Mouse (Mus musculus): ENCODE results near the gene Sdhaf1. TPM values are rescaled to one million over a fixed set of nuclear protein-coding genes. Genes with fewer than 3 reads are reported as not detected.
A peak's percentile ranks its signal among the peaks of the same experiment; 100 is the strongest.

Gene Sdhaf1
- polyA plus RNA-seq, 1 experiment from 2014 or later: 21.8 TPM

DNA sequence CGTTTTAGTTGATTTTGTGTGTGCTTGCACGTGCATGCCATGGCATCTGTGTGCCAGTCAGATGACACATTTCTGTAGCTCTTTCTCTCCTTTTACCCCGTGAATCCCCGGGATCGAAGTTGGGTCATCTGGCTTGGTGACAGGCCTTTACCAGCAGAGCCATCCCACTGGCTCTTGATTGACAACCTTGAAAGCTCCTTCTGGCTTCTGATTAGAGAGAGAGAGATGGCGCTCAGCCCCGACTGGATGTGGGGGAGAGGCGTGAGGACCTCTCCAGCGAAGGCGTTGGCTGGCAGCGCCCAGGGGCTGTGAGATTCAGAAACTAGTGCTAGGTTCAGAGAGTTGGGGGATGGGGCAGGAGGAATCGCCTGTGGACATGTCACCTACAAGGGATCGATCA lies 29.9 kb downstream of the Sdhaf1 start:
- Histone ChIP-seq H3K27ac (ENCODE audit: low read depth, low read length) (no peak overlapping the region), H3K36me3 (ENCODE audit: control insufficient read depth, insufficient read depth, low read length) (peaks cover 10% of the 10 kb centered on the region), H3K4me2 (ENCODE audit: low read depth, low read length, severe bottlenecking) (no peak overlapping the region), H3K9ac (ENCODE audit: low read length) (no peak overlapping the region), H3K9me3 (ENCODE audit: control insufficient read depth, low read length) (no peaks in the 10 kb centered on the region), H3K27me3 (ENCODE audit: control insufficient read depth, insufficient read depth, low read length) (no peaks in the 10 kb centered on the region), H3K4me3 (ENCODE audit: low read depth, low read length) (no peak overlapping the region), H3K4me1 (replicated peaks; ENCODE audit: control insufficient read depth, insufficient read depth, low read length) (peaks cover 7% of the 10 kb centered on the region; the same call in 1 of the 2 replicates)
- no peak for DNase-seq (ENCODE audit: low spot score)
- ATAC-seq (replicated peaks; ENCODE audit: low FRiP score): no peak
- WGBS: 86% methylated on average over 13 of the region's 13 CpGs

DNA sequence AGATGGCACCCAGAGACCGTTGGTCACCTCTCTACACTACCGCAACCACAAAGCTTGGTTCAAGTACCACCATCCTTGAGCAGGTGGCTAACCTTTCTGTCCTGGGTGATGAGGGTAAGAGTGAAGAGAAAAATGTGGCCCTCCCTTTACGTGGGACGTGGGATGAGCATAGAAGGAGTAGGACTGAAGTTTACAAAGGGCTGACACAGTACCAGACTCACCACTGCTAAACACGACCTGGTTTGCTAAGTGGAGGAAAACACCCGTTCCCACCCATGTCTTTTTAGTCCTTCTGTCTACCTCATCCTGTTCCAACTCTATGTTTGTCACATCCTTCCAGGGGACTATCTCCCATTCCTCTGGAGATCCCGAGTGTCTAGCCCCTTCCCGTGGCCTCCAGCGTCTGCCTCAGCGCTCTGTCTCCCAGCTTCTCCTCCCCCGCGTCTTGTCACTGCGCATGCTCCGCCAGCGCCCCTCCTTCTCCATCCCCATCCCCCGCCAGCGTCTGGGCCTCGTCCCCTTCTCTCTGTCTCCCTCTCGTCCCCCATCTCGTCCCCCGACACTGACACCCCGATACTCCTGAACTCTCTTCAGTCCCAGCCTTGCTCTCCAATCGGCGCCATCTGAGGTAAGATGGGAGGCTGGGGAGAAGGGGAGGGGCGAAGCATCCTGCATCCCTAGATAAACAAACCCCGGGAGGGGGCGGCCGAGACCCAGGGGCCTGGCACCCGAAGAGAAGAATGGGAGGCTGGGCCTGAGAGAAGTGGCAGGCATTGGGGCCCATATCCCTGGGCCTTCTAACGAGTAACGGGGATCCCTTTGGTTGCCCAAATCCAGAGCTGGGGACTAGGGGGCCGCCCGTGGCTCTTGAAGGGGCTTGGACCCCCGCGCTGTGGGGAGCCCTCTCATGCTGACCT lies 32.2 kb downstream of the Sdhaf1 start, which contains the start of gene Clip3:
TSS of gene Clip3 (plus strand) at position 514 of the 917 bp plus-strand sequence.
- H3K4me3 ChIP-seq (ENCODE audit: low read depth, low read length): peak within 1 kb of the TSS; percentile 76
- DNase-seq (ENCODE audit: low spot score): peak; percentile 91
- peaks cover 7% of the 10 kb centered on the region; the same call in 1 of the 2 replicates for H3K4me1 ChIP-seq (replicated peaks; ENCODE audit: control insufficient read depth, insufficient read depth, low read length)
- ATAC-seq (replicated peaks; ENCODE audit: low FRiP score): peak; percentile 83
- H3K36me3 ChIP-seq (ENCODE audit: control insufficient read depth, insufficient read depth, low read length): peaks cover 8% of the 10 kb centered on the region; the same call in 1 of the 2 replicates
- no peaks in the 10 kb centered on the region for H3K27me3 ChIP-seq (ENCODE audit: control insufficient read depth, insufficient read depth, low read length)
- peak within 1 kb of the TSS; percentile 60 for H3K4me2 ChIP-seq (ENCODE audit: low read depth, low read length, severe bottlenecking)
- 0 out of 2 replicates have a peak within 1 kb of the TSS, but pooled peaks have one; percentile 13 for H3K27ac ChIP-seq (ENCODE audit: low read depth, low read length)
- WGBS: 7% methylated on average over 35 of the region's 35 CpGs
- H3K9me3 ChIP-seq (ENCODE audit: control insufficient read depth, low read length): no peaks in the 10 kb centered on the region
- peak within 1 kb of the TSS; percentile 92 for H3K9ac ChIP-seq (ENCODE audit: low read length)

GRCm38 (mm10) chr7:30289714-30290399 lies 33.8 kb downstream of the Sdhaf1 start:
- DNase-seq (ENCODE audit: low spot score) (peak; percentile 60), ATAC-seq (replicated peaks; ENCODE audit: low FRiP score) (peak; percentile 25; the same call in 1 of the 2 replicates)
- Histone ChIP-seq H3K36me3 (ENCODE audit: control insufficient read depth, insufficient read depth, low read length) (peaks cover 2% of the 10 kb centered on the region; the same call in 1 of the 2 replicates), H3K27ac (ENCODE audit: low read depth, low read length) (no peak overlapping the region), H3K4me3 (ENCODE audit: low read depth, low read length) (no peak overlapping the region), H3K9ac (ENCODE audit: low read length) (no peak overlapping the region), H3K9me3 (ENCODE audit: control insufficient read depth, low read length) (no peaks in the 10 kb centered on the region), H3K4me1 (replicated peaks; ENCODE audit: control insufficient read depth, insufficient read depth, low read length) (peaks cover 7% of the 10 kb centered on the region; the same call in 1 of the 2 replicates), H3K27me3 (ENCODE audit: control insufficient read depth, insufficient read depth, low read length) (no peaks in the 10 kb centered on the region), H3K4me2 (ENCODE audit: low read depth, low read length, severe bottlenecking) (no peak overlapping the region)
- 52% methylated on average over 10 of the region's 10 CpGs for WGBS

GRCm38 (mm10) chr7:30289071-30289713 lies 34.5 kb downstream of the Sdhaf1 start:
- Histone ChIP-seq H3K4me1 (replicated peaks; ENCODE audit: control insufficient read depth, insufficient read depth, low read length) (peaks cover 7% of the 10 kb centered on the region; the same call in 1 of the 2 replicates), H3K4me3 (ENCODE audit: low read depth, low read length) (no peak overlapping the region), H3K36me3 (ENCODE audit: control insufficient read depth, insufficient read depth, low read length) (0 out of 2 replicates have a peak, but pooled peaks cover 1% of the 10 kb centered on the region), H3K9ac (ENCODE audit: low read length) (no peak overlapping the region), H3K9me3 (ENCODE audit: control insufficient read depth, low read length) (no peaks in the 10 kb centered on the region), H3K27ac (ENCODE audit: low read depth, low read length) (no peak overlapping the region), H3K4me2 (ENCODE audit: low read depth, low read length, severe bottlenecking) (no peak overlapping the region), H3K27me3 (ENCODE audit: control insufficient read depth, insufficient read depth, low read length) (no peaks in the 10 kb centered on the region)
- WGBS: 68% methylated on average over 7 of the region's 7 CpGs
- ATAC-seq (replicated peaks; ENCODE audit: low FRiP score) (no peak), DNase-seq (ENCODE audit: low spot score) (no peak)

DNA sequence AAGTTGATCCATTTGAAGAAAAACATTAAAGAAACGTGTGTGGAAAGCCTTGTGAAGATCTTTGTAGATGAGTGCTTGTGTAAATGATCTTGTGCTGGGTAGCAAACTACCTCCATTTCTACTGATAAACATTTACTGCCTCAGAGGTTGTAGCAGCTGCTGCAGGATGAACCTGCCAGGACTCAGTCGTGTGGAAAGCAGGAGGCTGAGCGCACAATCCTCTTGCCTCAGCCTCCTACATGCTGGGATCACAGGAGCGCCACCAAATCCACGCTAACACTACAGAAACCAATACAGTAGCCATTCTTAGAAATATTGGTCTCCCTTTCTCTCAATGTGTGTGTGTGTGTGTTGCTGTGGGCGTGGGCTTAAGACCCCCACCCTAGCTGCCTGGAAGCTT lies 35.6 kb downstream of the Sdhaf1 start:
- Histone ChIP-seq H3K4me3 (ENCODE audit: low read depth, low read length) (no peak overlapping the region), H3K9me3 (ENCODE audit: control insufficient read depth, low read length) (no peaks in the 10 kb centered on the region), H3K4me1 (replicated peaks; ENCODE audit: control insufficient read depth, insufficient read depth, low read length) (peaks cover 7% of the 10 kb centered on the region; the same call in 1 of the 2 replicates), H3K4me2 (ENCODE audit: low read depth, low read length, severe bottlenecking) (no peak overlapping the region), H3K27ac (ENCODE audit: low read depth, low read length) (no peak overlapping the region), H3K27me3 (ENCODE audit: control insufficient read depth, insufficient read depth, low read length) (no peaks in the 10 kb centered on the region), H3K9ac (ENCODE audit: low read length) (no peak overlapping the region), H3K36me3 (ENCODE audit: control insufficient read depth, insufficient read depth, low read length) (no peaks in the 10 kb centered on the region)
- no peak for ATAC-seq (replicated peaks; ENCODE audit: low FRiP score)
- 78% methylated on average over 6 of the region's 6 CpGs for WGBS
- no peak for DNase-seq (ENCODE audit: low spot score)

GRCm38 (mm10) chr7:30286701-30287410 lies 36.8 kb downstream of the Sdhaf1 start:
- H3K4me2 ChIP-seq (ENCODE audit: low read depth, low read length, severe bottlenecking): no peak overlapping the region
- H3K4me1 ChIP-seq (replicated peaks; ENCODE audit: control insufficient read depth, insufficient read depth, low read length): peaks cover 4% of the 10 kb centered on the region; the same call in 1 of the 2 replicates
- 73% methylated on average over 8 of the region's 8 CpGs for WGBS
- no peak overlapping the region for H3K27ac ChIP-seq (ENCODE audit: low read depth, low read length)
- no peaks in the 10 kb centered on the region for H3K36me3 ChIP-seq (ENCODE audit: control insufficient read depth, insufficient read depth, low read length)
- H3K27me3 ChIP-seq (ENCODE audit: control insufficient read depth, insufficient read depth, low read length): no peaks in the 10 kb centered on the region
- DNase-seq (ENCODE audit: low spot score) (no peak), ATAC-seq (replicated peaks; ENCODE audit: low FRiP score) (no peak)
- H3K9me3 ChIP-seq (ENCODE audit: control insufficient read depth, low read length): no peaks in the 10 kb centered on the region
- no peak overlapping the region for H3K9ac ChIP-seq (ENCODE audit: low read length)
- H3K4me3 ChIP-seq (ENCODE audit: low read depth, low read length): no peak overlapping the region

DNA sequence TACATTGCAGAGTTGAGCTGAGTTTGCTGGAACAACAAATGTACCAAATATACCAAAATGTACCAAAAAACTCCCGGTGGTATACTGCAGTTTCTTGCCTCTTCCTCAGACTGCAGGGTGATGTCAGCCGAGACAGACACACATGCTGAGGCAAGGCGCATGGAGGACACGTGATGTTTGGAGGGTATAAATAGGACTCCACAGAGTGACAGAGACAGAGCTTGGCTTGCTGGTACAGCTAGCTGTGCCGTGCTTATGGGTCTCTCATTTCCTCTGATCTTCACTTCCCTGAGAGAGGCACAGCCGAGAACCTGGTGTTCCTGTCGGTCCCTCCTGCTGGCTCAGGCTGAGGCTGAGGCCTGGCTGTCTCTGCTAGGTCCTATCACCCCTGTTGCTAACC lies 41.0 kb downstream of the Sdhaf1 start:
- no peak for ATAC-seq (replicated peaks; ENCODE audit: low FRiP score)
- DNase-seq (ENCODE audit: low spot score): no peak
- Histone ChIP-seq H3K27me3 (ENCODE audit: control insufficient read depth, insufficient read depth, low read length) (no peaks in the 10 kb centered on the region), H3K4me3 (ENCODE audit: low read depth, low read length) (no peak overlapping the region), H3K4me1 (replicated peaks; ENCODE audit: control insufficient read depth, insufficient read depth, low read length) (peaks cover 2% of the 10 kb centered on the region; the same call in 1 of the 2 replicates), H3K9ac (ENCODE audit: low read length) (no peak overlapping the region), H3K36me3 (ENCODE audit: control insufficient read depth, insufficient read depth, low read length) (no peaks in the 10 kb centered on the region), H3K4me2 (ENCODE audit: low read depth, low read length, severe bottlenecking) (no peak overlapping the region), H3K27ac (ENCODE audit: low read depth, low read length) (no peak overlapping the region), H3K9me3 (ENCODE audit: control insufficient read depth, low read length) (no peaks in the 10 kb centered on the region)
- 85% methylated on average over 7 of the region's 7 CpGs for WGBS

DNA sequence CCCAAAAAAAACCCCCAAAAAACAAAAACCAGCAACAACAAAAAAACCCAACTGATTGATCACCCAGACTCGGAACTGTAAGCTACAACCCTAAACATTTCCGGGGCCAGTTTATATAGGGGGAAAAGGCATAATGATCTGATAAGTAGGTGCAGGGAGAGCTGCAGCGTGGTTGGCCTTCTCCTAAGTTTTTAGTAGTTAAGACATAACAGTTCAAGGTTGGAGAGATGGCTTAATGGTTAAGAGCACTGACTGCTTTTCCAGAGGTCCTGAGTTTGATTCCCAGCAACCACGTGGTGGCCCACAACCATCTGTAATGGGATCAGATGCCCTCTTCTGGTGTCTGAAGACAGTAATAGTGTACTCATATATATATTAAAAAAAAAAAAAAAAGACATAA lies 42.2 kb downstream of the Sdhaf1 start:
- Histone ChIP-seq H3K27ac (ENCODE audit: low read depth, low read length) (no peak overlapping the region), H3K9me3 (ENCODE audit: control insufficient read depth, low read length) (no peaks in the 10 kb centered on the region), H3K4me3 (ENCODE audit: low read depth, low read length) (no peak overlapping the region), H3K4me2 (ENCODE audit: low read depth, low read length, severe bottlenecking) (no peak overlapping the region), H3K27me3 (ENCODE audit: control insufficient read depth, insufficient read depth, low read length) (no peaks in the 10 kb centered on the region), H3K4me1 (replicated peaks; ENCODE audit: control insufficient read depth, insufficient read depth, low read length) (peaks cover 2% of the 10 kb centered on the region; the same call in 1 of the 2 replicates), H3K36me3 (ENCODE audit: control insufficient read depth, insufficient read depth, low read length) (no peaks in the 10 kb centered on the region), H3K9ac (ENCODE audit: low read length) (no peak overlapping the region)
- ATAC-seq (replicated peaks; ENCODE audit: low FRiP score) (no peak), DNase-seq (ENCODE audit: low spot score) (no peak)
- 77% methylated on average over 4 of the region's 4 CpGs for WGBS
